Mouse (Mus musculus): Measurements from ENCODE around the gene Gas2l3. TPM values are rescaled to one million over a fixed set of nuclear protein-coding genes. Genes with fewer than 3 reads are reported as not detected.

Gene Gas2l3
- polyA plus RNA-seq, 1 experiment, result 3.6 TPM

DNA sequence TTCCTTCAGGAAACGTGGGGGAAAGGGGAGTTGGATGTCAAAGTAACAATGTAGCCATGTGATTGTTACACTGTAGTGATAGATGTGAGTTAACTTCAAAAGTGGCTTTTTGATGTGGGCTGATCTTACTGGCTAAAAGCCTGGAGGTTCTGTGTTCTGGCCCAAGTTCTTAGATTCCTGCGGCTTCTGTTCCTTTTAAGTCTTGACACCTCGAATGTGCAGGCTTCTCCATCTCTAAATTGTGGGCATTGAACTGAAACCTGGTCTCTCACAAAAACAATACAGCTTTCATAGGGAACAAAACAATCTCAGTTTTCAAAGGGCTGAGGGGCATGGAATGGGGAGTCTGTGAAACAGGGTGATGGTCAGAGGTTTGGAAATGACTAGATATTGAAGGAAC is 614 bp upstream of the Gas2l3 start:
- no peak for DNase-seq (ENCODE audit: low spot score)

DNA sequence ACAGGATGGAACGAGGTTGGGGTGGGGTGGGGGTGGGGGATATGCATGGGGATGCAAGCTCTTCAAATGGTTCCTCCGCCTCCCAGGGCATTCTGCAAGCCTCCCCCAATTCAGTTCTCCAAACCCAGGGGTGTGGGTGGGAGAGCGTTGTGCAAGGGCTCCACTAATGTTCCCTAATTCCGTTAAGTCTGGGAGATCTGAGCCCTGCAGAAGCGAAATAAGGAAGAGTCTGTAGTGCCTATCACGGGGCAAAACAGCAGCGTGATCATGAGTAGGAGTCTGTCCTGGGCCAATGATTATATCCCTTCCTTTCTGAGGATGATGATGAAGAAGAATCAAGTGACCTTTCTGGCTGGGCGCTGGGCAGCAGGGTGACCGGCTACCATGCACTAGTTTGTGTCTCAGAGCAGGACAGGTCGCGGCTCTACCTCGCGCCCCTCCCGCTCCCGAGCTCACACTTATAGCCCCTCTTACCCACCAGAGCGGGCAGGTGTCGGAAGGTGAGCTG is 598 bp downstream of the Gas2l3 start:
- DNase-seq (ENCODE audit: low spot score), result no peak

DNA sequence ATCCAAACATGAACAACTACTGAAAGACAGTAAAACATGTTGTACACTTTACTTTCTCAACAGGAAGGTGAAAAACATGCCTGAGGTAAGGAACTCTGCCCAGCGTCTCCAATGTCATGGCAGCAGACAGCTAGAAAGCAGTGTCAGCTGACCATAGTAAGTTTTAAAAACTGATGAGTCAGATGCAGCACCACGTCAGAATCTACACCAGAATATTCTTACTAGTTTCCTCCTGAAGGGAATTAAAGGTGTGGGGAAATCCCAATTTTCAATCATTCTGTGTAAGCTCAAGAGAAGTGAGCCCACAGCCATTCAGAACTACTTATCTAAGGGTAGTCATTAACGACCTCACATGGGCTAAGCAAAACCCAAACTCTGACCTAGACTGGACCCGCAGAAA is 1.1 kb downstream of the Gas2l3 start:
- DNase-seq (ENCODE audit: low spot score), result no peak

DNA sequence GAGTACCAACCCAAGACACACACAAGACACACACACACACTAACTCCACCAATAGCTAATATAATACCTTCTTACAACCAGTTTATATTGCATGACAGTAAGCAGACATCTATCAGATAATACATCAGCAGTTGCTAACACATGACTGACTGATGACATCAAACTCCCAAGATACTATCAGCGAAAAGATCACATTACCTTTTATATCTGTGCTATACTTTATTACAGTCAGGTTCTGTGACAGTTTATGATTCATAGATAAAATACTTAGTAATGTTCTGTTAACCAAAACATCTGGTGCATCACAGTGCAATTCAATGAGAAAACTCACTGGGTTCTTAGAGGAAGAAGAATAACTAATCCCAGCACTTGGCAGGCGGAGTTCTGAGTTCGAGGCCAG is 1.8 kb downstream of the Gas2l3 start:
- DNase-seq (ENCODE audit: low spot score), result no peak

DNA sequence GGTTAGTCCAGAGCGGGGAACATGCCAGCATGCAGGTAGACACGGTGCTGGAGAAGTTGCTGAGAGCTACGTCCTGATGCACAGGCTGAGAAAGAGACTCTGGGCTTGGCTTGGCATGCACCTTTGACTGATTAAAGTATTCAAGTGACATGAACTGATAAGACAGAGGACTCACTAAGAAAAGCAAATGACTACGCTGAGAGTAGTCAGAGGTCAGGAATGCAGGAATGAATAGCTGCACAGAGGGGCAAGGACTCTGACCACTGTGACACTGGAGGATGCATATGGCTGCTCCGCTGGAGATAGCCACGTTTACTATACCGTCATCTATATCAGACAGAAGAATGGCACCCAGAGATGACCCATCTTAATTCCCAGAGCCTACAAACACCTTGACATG is 4.4 kb downstream of the Gas2l3 start:
- DNase-seq (ENCODE audit: low spot score), result no peak

DNA sequence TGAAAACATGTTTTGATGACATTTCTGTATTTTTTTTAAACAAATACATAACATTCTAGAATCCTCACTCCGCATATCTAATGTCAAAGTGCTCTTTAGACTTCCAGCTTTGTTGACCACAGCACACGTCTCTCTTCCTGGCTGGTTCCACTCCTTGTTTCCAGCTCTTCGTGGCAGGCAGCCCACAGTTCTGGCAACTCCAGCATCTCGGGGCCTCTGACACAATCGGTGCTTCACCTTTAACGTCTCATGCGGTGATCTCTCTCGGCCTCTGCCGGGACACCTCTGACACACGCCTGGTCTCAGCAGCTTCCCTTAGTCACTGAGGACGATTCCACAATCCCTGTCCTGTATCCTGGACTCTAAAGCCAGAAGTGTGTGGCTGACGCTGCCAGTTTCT is 5.8 kb downstream of the Gas2l3 start:
- DNase-seq (ENCODE audit: low spot score), result no peak

DNA sequence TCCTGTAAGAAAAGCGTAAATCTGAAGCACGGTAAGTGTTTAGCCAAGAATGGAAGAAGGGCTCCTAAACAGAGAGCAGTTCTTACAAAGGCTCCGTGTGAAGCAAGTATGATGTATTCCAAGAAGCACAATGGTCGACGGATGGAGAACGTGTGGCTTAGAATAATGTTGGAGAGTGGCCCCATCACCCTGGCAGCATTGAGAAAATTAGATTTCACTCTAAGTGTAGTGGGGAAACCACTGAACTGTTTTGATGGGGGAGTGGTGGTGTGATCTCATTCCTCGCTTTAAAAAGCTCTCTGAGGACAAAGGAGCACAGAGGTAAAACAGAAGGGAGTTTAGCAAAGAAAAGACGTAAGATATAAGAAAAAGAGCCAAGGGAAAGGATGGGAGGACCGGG is 6.3 kb downstream of the Gas2l3 start:
- no peak for DNase-seq (ENCODE audit: low spot score)

DNA sequence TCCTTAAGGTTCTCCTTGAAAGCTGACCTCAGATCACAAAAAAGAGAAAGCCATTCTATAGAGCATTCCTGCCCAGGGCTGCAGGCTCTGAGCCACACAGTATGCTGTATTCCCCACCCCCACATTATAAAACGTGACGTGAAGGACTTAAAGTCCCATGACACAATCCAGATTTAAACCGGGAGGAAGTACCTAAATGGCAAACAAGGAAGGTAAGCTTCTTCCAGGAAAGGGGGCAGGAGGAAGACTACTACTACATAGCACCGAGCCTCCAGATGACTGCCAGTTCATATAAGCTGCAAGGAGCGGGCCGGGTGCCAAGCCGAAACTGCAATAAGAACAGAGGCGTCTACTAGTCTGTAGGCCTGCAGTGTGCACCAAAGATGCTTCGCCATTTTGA is 7.8 kb downstream of the Gas2l3 start:
- no peak for DNase-seq (ENCODE audit: low spot score)

DNA sequence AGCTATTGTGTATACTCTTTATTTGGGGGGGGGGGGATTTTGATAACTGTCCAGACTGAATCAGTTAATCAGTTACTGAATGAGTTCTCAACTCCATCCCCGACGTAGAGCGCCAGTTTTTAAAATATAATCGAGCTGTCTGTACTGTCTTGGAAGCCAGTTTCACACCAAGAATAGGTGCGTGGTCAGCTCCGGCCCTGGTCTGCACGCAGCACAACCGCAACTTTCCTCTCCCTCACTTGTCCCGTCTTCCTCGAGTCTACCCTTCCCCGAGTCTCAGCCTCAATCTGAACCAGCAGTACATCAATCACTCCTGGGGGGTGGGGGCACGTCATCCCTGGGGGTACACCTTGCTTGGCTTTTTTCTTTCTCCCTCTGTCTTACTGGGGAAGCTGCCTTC is 8.4 kb downstream of the Gas2l3 start:
- no peak for DNase-seq (ENCODE audit: low spot score)

DNA sequence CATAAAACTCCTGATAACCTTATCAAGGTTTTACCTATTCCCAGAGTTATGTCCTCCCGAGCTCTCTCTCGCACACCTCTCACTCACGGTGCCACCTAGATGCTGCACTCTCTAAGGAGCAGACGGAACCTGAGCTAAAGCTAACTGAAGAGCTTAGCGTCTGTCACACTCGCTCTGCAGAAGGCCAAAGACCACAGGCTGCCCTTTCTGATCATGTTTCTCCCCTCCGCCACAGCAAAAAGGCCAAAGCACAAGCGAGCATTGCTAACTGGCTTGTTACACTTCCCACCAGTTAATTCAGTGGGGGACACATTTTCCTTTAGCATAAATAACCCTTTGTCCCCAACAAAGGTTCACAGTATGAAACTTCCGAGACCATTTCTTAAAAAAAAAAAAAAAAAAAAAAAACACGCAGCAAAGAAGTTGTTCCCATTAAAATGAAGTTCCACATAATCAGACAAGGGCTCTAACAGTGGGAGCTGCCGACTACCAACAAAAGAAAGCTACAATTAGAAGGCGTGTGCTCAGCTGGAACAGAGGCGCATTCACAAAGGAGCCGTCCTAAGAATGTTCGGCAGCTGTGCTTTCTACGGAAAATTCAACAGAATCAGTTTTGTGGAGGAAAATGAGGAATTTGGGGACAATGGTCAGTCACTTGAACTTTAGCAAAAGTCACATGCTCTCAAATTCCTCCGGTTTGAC is 9.1 kb downstream of the Gas2l3 start:
- DNase-seq (ENCODE audit: low spot score), result no peak

DNA sequence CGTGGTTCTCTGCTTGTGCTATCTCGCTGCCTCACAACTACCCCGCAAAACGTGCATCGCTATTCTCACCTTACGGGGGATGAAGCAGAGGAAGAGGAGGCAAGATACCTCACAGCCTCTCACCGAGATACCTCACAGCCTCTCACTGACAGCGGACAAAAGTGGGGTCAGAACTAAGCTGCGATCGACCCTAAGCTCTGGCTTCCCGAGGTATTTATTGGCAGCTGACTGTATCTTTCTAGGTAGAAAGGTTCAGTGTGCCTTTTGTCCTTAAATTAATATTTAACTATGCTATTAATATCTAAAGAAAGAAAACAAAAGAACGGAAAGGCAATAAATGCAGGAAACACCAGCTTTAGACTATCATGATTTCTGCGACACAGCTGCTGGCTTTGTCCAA is 11.0 kb downstream of the Gas2l3 start:
- no peak for DNase-seq (ENCODE audit: low spot score)

DNA sequence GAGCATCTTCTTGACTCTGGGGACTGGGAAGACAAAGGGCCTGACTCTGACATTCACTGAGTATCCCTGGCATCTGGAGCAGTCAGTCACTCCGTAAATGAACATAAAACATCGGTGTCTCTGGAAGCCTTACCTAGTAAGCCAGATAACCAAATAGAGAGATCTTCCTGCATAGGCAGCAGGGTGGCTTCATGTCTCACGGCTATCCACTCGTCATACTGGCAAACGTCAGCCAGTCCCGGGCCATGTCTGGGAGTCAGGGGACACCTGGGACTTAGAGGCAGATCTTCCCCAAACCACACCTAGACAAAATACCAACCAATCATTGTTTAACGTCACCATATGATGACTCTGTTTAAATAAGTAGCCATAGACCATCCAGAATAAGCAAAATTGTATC is 13.0 kb downstream of the Gas2l3 start:
- no peak for DNase-seq (ENCODE audit: low spot score)

DNA sequence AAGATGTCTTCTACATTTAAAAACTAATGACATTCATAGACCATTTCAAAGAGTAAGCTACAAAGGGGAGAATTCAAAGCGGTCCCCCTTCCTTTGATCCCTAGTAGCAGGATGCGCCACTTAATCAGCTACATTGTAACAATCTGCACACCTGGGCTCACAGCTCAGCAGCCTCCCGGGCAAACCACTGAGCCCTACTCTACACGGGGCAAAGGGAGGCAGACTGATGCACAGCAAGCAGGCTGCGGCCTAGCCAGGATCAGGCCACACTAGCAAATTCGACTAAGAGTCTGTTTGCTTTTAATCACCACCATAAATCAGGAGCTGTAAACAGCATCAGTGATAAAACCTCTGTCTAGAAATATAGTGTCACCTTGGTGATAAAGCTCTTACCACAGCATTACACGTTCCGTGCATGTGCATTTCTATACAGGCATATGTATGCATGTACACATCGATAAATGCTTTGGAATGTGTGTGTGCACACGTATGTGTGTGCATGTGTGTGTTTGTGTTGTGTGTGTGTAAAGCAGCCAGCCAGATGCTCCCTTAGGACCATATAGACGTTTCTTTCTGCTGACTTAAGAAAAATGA is 18.9 kb downstream of the Gas2l3 start:
- no peak for DNase-seq (ENCODE audit: low spot score)

DNA sequence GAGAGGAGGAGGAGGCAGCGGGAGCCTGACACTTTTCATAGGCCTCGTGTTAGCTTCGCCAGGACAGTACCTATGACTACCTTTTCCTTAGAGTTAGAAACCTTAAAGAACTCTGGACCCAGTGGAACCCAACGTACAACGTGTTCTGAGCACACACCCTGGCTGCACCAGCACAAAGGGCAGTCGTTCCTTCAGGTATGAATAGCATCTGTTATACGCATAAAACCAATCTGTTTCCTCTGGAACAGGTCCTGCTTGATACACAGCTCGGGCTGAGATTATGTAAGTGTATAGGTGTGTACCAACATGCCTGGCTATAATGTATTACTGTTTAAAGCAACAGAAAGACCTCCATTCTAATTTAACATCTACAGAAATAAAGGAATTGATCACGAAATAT is 19.6 kb downstream of the Gas2l3 start:
- DNase-seq (ENCODE audit: low spot score), result no peak

DNA sequence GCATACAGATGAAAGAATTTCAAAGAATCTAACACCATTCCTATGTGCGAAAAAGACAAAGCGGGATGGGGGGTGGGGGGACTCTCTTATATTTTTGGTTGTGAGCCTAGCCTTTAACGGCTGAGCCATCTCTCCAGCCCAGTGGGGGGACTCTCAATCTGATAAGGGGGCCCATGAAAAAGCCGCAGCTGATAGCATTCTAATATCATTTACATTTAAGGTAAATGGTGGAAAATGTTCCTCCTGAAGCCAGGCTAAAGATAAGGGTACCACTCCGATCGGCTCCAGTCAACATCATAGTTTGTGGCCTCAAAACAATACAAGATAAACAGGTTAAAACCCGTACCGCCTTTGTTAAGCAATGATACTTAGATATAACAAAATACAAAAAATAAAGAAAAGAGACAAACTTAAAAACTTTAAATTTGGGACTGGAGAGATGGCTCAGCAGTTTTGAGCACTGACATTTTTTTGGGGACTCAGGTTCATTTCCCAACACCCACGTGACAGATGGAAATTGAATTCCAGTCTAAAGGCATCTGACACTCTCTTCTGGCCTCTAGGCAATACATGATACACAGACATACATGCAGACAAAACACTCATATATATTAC is 20.5 kb downstream of the Gas2l3 start:
- DNase-seq (ENCODE audit: low spot score), result no peak

DNA sequence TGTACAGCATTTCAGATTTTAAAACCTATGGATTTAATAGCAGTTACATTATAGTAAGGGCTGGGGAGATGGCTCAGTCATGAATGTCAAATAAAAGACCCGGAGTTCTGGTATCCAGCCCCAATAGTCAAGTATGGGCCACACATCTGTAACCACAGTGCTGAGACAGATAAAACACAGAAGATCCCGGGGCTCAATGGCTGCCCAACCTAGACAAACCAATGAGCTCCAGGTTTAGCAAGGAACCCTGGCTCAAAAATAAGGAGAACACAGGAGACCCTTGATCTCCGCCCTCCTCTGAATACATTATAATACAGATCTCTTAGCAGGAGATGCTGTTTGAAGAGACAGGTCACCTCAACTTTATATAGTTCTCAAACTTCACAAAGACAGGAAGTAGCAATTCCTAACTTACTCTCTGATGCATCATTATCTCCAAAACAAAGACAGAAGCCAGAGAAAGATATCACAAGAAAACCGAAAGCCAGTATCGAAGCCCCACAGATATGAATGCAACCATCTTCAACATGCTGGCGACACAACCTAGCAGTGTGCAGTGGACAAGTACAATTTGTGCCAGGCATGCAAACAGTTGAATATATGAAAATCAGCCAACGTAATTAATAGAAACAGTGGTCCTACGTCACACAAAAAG is 21.1 kb downstream of the Gas2l3 start:
- no peak for DNase-seq (ENCODE audit: low spot score)

DNA sequence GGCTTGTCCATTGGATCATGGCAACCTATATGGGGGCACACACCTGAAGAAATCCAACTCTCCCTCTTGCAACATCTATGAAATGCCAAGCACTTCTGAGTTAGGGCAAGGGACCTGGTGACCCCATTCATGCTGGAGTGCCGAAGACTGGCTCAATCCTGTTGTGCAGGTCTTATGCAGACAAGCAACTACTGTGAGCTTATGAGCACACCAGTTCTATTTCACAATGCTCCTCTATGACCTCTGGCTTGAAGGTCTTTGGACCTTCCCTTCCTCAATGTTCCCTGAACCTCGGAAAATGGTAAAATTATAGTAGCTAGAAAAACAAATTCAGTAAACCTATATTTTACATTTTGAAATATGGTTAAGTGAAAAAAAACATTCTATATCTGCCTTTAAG is 25.8 kb downstream of the Gas2l3 start:
- DNase-seq (ENCODE audit: low spot score), result no peak

DNA sequence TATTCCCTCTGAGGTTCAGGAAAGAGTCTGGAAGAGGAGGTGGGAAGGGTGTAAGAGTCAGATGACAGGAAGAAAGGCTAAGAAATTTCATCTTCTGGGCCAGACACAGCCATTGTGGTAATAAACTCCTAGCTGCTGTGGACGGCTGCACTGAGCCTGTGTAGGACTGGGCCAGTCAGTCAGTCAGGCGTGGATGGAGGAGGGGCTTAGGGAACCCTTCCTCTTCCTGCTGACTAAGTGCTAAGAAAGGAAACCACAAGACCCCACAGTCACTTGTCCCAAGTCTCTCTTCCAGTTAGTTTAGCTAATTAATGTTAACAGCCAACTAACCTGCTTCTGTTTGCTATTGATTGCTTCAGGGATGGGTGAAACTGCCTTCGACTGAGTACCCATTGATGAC is 28.3 kb downstream of the Gas2l3 start:
- no peak for DNase-seq (ENCODE audit: low spot score)

DNA sequence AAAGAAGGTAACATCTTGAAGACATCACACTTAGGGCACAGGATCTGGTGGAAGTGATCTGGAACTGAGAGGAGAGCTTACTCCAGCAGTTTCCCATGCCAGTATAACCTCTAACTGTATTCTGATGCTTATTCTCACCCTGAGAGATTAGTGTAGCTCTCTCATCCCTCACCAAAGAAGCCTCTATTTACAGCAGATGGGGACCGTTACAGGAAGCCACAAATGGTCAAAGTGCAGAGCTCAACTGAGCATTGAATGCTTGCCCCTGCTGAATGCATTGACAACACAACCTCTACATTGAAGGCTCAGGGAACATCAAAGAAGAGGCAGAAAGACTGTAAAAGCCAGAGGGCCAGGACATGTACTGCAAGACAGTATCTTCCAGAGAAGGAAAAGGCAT is 36.2 kb downstream of the Gas2l3 start:
- DNase-seq (ENCODE audit: low spot score), result no peak

DNA sequence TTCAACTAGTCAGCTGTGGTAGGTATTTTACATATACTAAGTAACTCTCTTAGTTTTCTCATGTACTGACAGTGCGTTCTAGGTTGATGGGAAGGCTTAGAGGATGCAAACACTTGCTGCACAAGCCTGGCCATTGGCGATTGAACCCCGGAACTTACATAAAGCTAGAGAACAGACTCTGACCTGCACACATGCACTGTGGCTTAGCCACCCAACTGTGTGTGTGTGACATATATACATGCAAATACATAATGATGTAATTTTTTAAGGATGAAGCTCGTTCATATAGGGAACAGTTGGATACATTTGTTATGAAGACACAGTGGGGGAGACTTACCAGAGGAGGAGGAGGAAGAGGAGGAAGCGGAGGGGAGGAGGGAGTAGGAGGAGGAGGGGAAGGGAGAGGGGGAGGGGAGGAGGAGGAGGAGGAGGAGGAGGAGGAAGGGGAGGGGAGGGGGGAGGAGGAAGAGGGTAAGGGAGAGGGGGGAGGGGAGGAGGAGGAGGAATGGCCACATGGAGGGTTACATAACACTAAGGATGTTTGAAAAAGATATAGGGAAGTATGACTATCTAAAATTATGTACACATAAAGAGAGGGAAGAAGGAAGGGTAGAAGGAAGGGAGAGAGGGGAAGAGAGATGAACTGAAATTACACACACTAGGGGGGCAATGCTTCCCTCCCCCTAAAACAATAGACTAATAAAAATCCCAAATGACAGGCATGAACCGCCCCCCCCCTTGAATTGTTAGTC is 36.9 kb downstream of the Gas2l3 start:
- no peak for DNase-seq (ENCODE audit: low spot score)

DNA sequence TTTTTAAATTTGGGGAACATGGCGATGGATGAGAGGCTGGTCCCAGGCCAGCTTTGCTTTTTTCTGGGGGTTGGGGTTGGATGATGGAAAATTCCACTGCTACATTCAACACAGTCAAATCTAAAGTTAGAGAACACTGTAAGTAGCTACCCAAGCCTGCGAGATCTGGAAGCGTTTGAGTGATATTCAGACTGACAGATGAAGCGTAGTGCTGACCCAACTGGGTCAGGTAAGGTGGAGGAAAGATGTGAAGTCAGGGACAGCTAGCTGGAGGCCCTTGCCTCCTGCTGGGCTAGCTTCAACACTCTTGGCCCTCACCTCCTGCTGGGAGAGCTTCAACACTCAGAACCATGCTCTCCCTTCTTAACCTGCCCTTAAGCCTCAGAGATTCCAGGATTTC is 38.8 kb downstream of the Gas2l3 start:
- DNase-seq (ENCODE audit: low spot score), result no peak

DNA sequence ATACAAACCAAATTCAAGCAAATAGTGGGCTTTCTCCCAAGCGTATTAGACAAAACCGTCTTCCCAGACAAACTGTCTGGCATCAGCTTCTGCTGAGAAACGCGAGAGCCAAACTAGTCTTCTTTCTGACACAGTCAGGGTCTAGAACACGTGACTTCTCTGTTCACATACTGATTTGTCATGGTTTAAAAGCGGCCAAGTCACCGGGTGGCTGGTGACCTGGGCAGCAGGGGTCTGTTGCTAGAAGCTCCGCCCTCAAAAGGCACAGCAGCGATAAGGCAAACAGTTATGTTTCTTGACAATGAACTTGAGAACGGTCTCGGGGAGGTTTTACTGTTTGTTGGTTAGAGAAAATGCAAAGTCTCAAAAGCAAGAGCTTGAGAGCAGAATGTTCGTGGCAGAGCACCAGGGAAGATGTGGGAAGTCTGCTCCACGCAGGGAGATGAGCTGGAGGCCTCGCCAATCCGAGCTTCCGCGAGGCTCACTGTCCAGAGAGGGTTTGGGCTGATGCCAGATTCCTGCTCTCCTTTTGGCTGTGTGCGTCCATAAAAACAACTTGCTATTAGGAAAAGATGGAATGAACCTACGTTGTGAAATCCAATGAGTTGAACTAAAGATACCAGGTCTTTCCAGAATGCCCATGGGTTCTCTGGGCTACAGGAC is 43.0 kb downstream of the Gas2l3 start:
- DNase-seq (ENCODE audit: low spot score), result no peak
